Mouse (Mus musculus) heart, adult 8-10 months (tissue): ENCODE measurements at regions not wholly inside any gene's neighbourhood (a gene's known extent, or its start where the extent isn't known, plus 50 kb on each side); places are given as distances from the start of the nearest gene placed in this dataset.

Experiments used
- DNase-seq: peaks from one replicate; pipeline ENCODE4 v3.0.0; 2022; ENCODE audit warnings: low spot score

GRCm38 (mm10) chr14:17234898-17235297 is 415.9 kb upstream of the Rarb start:
- DNase-seq, result no peak

GRCm38 (mm10) chr14:17211502-17211901 is 392.5 kb upstream of the Rarb start:
- no peak for DNase-seq

GRCm38 (mm10) chr14:17205691-17206090 is 386.7 kb upstream of the Rarb start:
- DNase-seq, result no peak

- DNase-seq, result no peak
Measured at GRCm38 (mm10) chr14:17203251-17204015, 384.5 kb upstream of the Rarb start.

GRCm38 (mm10) chr14:17192953-17193352 is 374.0 kb upstream of the Rarb start:
- DNase-seq, result no peak

- no peak for DNase-seq
Measured at GRCm38 (mm10) chr14:17173218-17173617, 354.3 kb upstream of the Rarb start.

GRCm38 (mm10) chr14:17172330-17173110 is 353.6 kb upstream of the Rarb start:
- peak; percentile 4 for DNase-seq

- DNase-seq, result no peak
Measured at GRCm38 (mm10) chr14:17171896-17172295, 352.9 kb upstream of the Rarb start.

- no peak for DNase-seq
Measured at GRCm38 (mm10) chr14:17158324-17158723, 339.4 kb upstream of the Rarb start.

GRCm38 (mm10) chr14:17156402-17156954 is 337.5 kb upstream of the Rarb start:
- no peak for DNase-seq

- no peak for DNase-seq
Measured at GRCm38 (mm10) chr14:17120679-17121078, 301.7 kb upstream of the Rarb start.

- peak; percentile 0 for DNase-seq
Measured at GRCm38 (mm10) chr14:17106668-17107067, 287.7 kb upstream of the Rarb start.

GRCm38 (mm10) chr14:17102486-17102885 is 283.5 kb upstream of the Rarb start:
- no peak for DNase-seq

- DNase-seq, result no peak
Measured at GRCm38 (mm10) chr14:17090573-17090937, 271.6 kb upstream of the Rarb start.

GRCm38 (mm10) chr14:17089640-17090572 is 270.9 kb upstream of the Rarb start:
- DNase-seq, result no peak

- no peak for DNase-seq
Measured at GRCm38 (mm10) chr14:17089089-17089634, 270.2 kb upstream of the Rarb start.

GRCm38 (mm10) chr14:17087828-17088227 is 268.9 kb upstream of the Rarb start:
- DNase-seq, result no peak

GRCm38 (mm10) chr14:17083907-17084306 is 265.0 kb upstream of the Rarb start:
- no peak for DNase-seq

- DNase-seq, result no peak
Measured at GRCm38 (mm10) chr14:17081904-17082303, 262.9 kb upstream of the Rarb start.

- DNase-seq, result no peak
Measured at GRCm38 (mm10) chr14:17079513-17079912, 260.6 kb upstream of the Rarb start.

- no peak for DNase-seq
Measured at GRCm38 (mm10) chr14:17061358-17061757, 242.4 kb upstream of the Rarb start.
